Mouse (Mus musculus): ENCODE measurements around the gene Dnajc12.

GRCm38 (mm10) chr10:63338914-63339643 is 43.2 kb upstream of the Dnajc12 start:
- TF ChIP-seq EP300 (IDR thresholded peaks at IDR 0.05; ENCODE audit: low read depth) (no peak), CTCF (IDR thresholded peaks at IDR 0.05; ENCODE audit: low read depth) (no peak)
